Mouse (Mus musculus) olfactory bulb, adult 2 months (tissue): ENCODE results near the gene Ngdn.

ENCODE experiments used
- CTCF ChIP-seq: fragments of 200-500 bp; IDR thresholded peaks from 2 replicates; pipeline ENCODE4 v1.5.1; 2012; ENCODE audit warnings: low read depth, mild to moderate bottlenecking, low read length, moderate library complexity; ENCODE audit not compliant: insufficient read depth
- POLR2A ChIP-seq: fragments of 200-500 bp; IDR thresholded peaks from 2 replicates; pipeline ENCODE4 v1.6.1; 2012; ENCODE audit warnings: mild to moderate bottlenecking, low read depth, low read length, moderate library complexity; ENCODE audit not compliant: insufficient read depth

GRCm38 (mm10) chr14:55062626-55063025, 47.4 kb downstream of the Ngdn start:
- TF ChIP-seq CTCF (no peak), POLR2A (no peak)
